Mouse (Mus musculus): Measurements from ENCODE around the gene Eml1. TPM values are rescaled to one million over a fixed set of nuclear protein-coding genes. Genes with fewer than 3 reads are reported as not detected.

Gene Eml1
- polyA plus RNA-seq, 1 experiment from 2014 or later = 92.4 TPM

GRCm38 (mm10) chr12:108433030-108433429, 62.3 kb downstream of the Eml1 start:
- Histone ChIP-seq H3K27ac (ENCODE audit: low read length) (no peak overlapping the region), H3K4me2 (replicated peaks; ENCODE audit: low read depth, low read length) (no peak overlapping the region), H3K27me3 (ENCODE audit: insufficient read depth, low read length) (no peaks in the 10 kb centered on the region), H3K4me3 (ENCODE audit: low read length) (no peak overlapping the region), H3K9ac (replicated peaks; ENCODE audit: low read length) (no peak overlapping the region), H3K9me3 (ENCODE audit: low read length) (no peaks in the 10 kb centered on the region), H3K4me1 (ENCODE audit: insufficient read depth, low read length) (peaks cover 21% of the 10 kb centered on the region), H3K36me3 (ENCODE audit: insufficient read depth, low read length) (no peaks in the 10 kb centered on the region)
- WGBS = 83% methylated on average over 16 of the region's 16 CpGs
- no peak for ATAC-seq (ENCODE audit: low FRiP score, low TSS enrichment)

GRCm38 (mm10) chr12:108433498-108433897, 62.7 kb downstream of the Eml1 start:
- no peaks in the 10 kb centered on the region for H3K9me3 ChIP-seq (ENCODE audit: low read length)
- no peaks in the 10 kb centered on the region for H3K27me3 ChIP-seq (ENCODE audit: insufficient read depth, low read length)
- H3K36me3 ChIP-seq (ENCODE audit: insufficient read depth, low read length) = no peaks in the 10 kb centered on the region
- no peak overlapping the region for H3K9ac ChIP-seq (replicated peaks; ENCODE audit: low read length)
- no peak overlapping the region for H3K4me2 ChIP-seq (replicated peaks; ENCODE audit: low read depth, low read length)
- no peak overlapping the region for H3K27ac ChIP-seq (ENCODE audit: low read length)
- peaks cover 21% of the 10 kb centered on the region for H3K4me1 ChIP-seq (ENCODE audit: insufficient read depth, low read length)
- WGBS = 72% methylated on average over 10 of the region's 10 CpGs
- H3K4me3 ChIP-seq (ENCODE audit: low read length) = no peak overlapping the region
- no peak for ATAC-seq (ENCODE audit: low FRiP score, low TSS enrichment)

GRCm38 (mm10) chr12:108435444-108436015, 64.8 kb downstream of the Eml1 start:
- H3K4me2 ChIP-seq (replicated peaks; ENCODE audit: low read depth, low read length) = no peak overlapping the region
- 74% methylated on average over 12 of the region's 12 CpGs for WGBS
- peaks cover 21% of the 10 kb centered on the region for H3K4me1 ChIP-seq (ENCODE audit: insufficient read depth, low read length)
- no peaks in the 10 kb centered on the region for H3K9me3 ChIP-seq (ENCODE audit: low read length)
- peak overlapping the region; percentile 83 for H3K27ac ChIP-seq (ENCODE audit: low read length)
- H3K4me3 ChIP-seq (ENCODE audit: low read length) = no peak overlapping the region
- H3K27me3 ChIP-seq (ENCODE audit: insufficient read depth, low read length) = no peaks in the 10 kb centered on the region
- no peak for ATAC-seq (ENCODE audit: low FRiP score, low TSS enrichment)
- H3K9ac ChIP-seq (replicated peaks; ENCODE audit: low read length) = no peak overlapping the region
- H3K36me3 ChIP-seq (ENCODE audit: insufficient read depth, low read length) = no peaks in the 10 kb centered on the region

- Histone ChIP-seq H3K36me3 (ENCODE audit: insufficient read depth, low read length) (no peaks in the 10 kb centered on the region), H3K27ac (ENCODE audit: low read length) (peak overlapping the region; percentile 83), H3K9me3 (ENCODE audit: low read length) (no peaks in the 10 kb centered on the region), H3K4me3 (ENCODE audit: low read length) (no peak overlapping the region), H3K27me3 (ENCODE audit: insufficient read depth, low read length) (no peaks in the 10 kb centered on the region), H3K4me1 (ENCODE audit: insufficient read depth, low read length) (peaks cover 21% of the 10 kb centered on the region), H3K9ac (replicated peaks; ENCODE audit: low read length) (0 out of 2 replicates have a peak overlapping the region, but pooled peaks have one; percentile 22), H3K4me2 (replicated peaks; ENCODE audit: low read depth, low read length) (no peak overlapping the region)
- WGBS = 71% methylated on average over 24 of the region's 24 CpGs
- 0 out of 2 replicates have a peak, but pooled peaks have one; percentile 36 for ATAC-seq (ENCODE audit: low FRiP score, low TSS enrichment)
Observed at GRCm38 (mm10) chr12:108436029-108436923, 65.5 kb downstream of the Eml1 start.

- H3K4me3 ChIP-seq (ENCODE audit: low read length) = no peak overlapping the region
- 87% methylated on average over 13 of the region's 13 CpGs for WGBS
- H3K36me3 ChIP-seq (ENCODE audit: insufficient read depth, low read length) = no peaks in the 10 kb centered on the region
- no peaks in the 10 kb centered on the region for H3K27me3 ChIP-seq (ENCODE audit: insufficient read depth, low read length)
- H3K9ac ChIP-seq (replicated peaks; ENCODE audit: low read length) = no peak overlapping the region
- ATAC-seq (ENCODE audit: low FRiP score, low TSS enrichment) = 0 out of 2 replicates have a peak, but pooled peaks have one; percentile 7
- H3K4me2 ChIP-seq (replicated peaks; ENCODE audit: low read depth, low read length) = no peak overlapping the region
- no peaks in the 10 kb centered on the region for H3K9me3 ChIP-seq (ENCODE audit: low read length)
- H3K27ac ChIP-seq (ENCODE audit: low read length) = peak overlapping the region; percentile 83; the same call in 1 of the 2 replicates
- peaks cover 21% of the 10 kb centered on the region for H3K4me1 ChIP-seq (ENCODE audit: insufficient read depth, low read length)
Observed at GRCm38 (mm10) chr12:108437446-108437845, 66.7 kb downstream of the Eml1 start.

GRCm38 (mm10) chr12:108443271-108443670, 72.5 kb downstream of the Eml1 start:
- H3K4me1 ChIP-seq (ENCODE audit: insufficient read depth, low read length) = peaks cover 28% of the 10 kb centered on the region; the same call in 1 of the 2 replicates
- H3K9me3 ChIP-seq (ENCODE audit: low read length) = no peaks in the 10 kb centered on the region
- H3K4me2 ChIP-seq (replicated peaks; ENCODE audit: low read depth, low read length) = 0 out of 2 replicates have a peak overlapping the region, but pooled peaks have one; percentile 14
- H3K36me3 ChIP-seq (ENCODE audit: insufficient read depth, low read length) = no peaks in the 10 kb centered on the region
- peak; percentile 93 for ATAC-seq (ENCODE audit: low FRiP score, low TSS enrichment)
- WGBS = 5% methylated on average over 10 of the region's 10 CpGs
- peak overlapping the region; percentile 81 for H3K27ac ChIP-seq (ENCODE audit: low read length)
- peak overlapping the region; percentile 33; the same call in 1 of the 2 replicates for H3K9ac ChIP-seq (replicated peaks; ENCODE audit: low read length)
- H3K4me3 ChIP-seq (ENCODE audit: low read length) = no peak overlapping the region
- H3K27me3 ChIP-seq (ENCODE audit: insufficient read depth, low read length) = no peaks in the 10 kb centered on the region

GRCm38 (mm10) chr12:108443708-108444107, 73.0 kb downstream of the Eml1 start:
- H3K27me3 ChIP-seq (ENCODE audit: insufficient read depth, low read length) = no peaks in the 10 kb centered on the region
- 0 out of 2 replicates have a peak, but pooled peaks have one; percentile 3 for ATAC-seq (ENCODE audit: low FRiP score, low TSS enrichment)
- H3K9me3 ChIP-seq (ENCODE audit: low read length) = no peaks in the 10 kb centered on the region
- 0 out of 2 replicates have a peak overlapping the region, but pooled peaks have one; percentile 14 for H3K4me2 ChIP-seq (replicated peaks; ENCODE audit: low read depth, low read length)
- peaks cover 28% of the 10 kb centered on the region; the same call in 1 of the 2 replicates for H3K4me1 ChIP-seq (ENCODE audit: insufficient read depth, low read length)
- H3K36me3 ChIP-seq (ENCODE audit: insufficient read depth, low read length) = no peaks in the 10 kb centered on the region
- WGBS = 39% methylated on average over 5 of the region's 5 CpGs
- peak overlapping the region; percentile 33; the same call in 1 of the 2 replicates for H3K9ac ChIP-seq (replicated peaks; ENCODE audit: low read length)
- no peak overlapping the region for H3K4me3 ChIP-seq (ENCODE audit: low read length)
- H3K27ac ChIP-seq (ENCODE audit: low read length) = peak overlapping the region; percentile 81

GRCm38 (mm10) chr12:108444166-108445115, 73.7 kb downstream of the Eml1 start:
- WGBS = 75% methylated on average over 11 of the region's 11 CpGs

GRCm38 (mm10) chr12:108446721-108447120, 76.0 kb downstream of the Eml1 start:
- H3K27ac ChIP-seq (ENCODE audit: low read length) = no peak overlapping the region
- no peak overlapping the region for H3K4me3 ChIP-seq (ENCODE audit: low read length)
- no peak for ATAC-seq (ENCODE audit: low FRiP score, low TSS enrichment)
- H3K4me1 ChIP-seq (ENCODE audit: insufficient read depth, low read length) = peaks cover 38% of the 10 kb centered on the region; the same call in 1 of the 2 replicates
- 87% methylated on average over 2 of the region's 2 CpGs for WGBS
- no peaks in the 10 kb centered on the region for H3K9me3 ChIP-seq (ENCODE audit: low read length)
- H3K36me3 ChIP-seq (ENCODE audit: insufficient read depth, low read length) = no peaks in the 10 kb centered on the region
- no peak overlapping the region for H3K9ac ChIP-seq (replicated peaks; ENCODE audit: low read length)
- no peaks in the 10 kb centered on the region for H3K27me3 ChIP-seq (ENCODE audit: insufficient read depth, low read length)
- H3K4me2 ChIP-seq (replicated peaks; ENCODE audit: low read depth, low read length) = no peak overlapping the region

More at GRCm38 (mm10) chr12:108444166-108445115, 73.7 kb downstream of the Eml1 start:
- Histone ChIP-seq H3K27me3 (ENCODE audit: insufficient read depth, low read length) (no peaks in the 10 kb centered on the region), H3K27ac (ENCODE audit: low read length) (peak overlapping the region; percentile 81), H3K9me3 (ENCODE audit: low read length) (no peaks in the 10 kb centered on the region), H3K36me3 (ENCODE audit: insufficient read depth, low read length) (no peaks in the 10 kb centered on the region), H3K9ac (replicated peaks; ENCODE audit: low read length) (no peak overlapping the region), H3K4me2 (replicated peaks; ENCODE audit: low read depth, low read length) (no peak overlapping the region), H3K4me3 (ENCODE audit: low read length) (no peak overlapping the region), H3K4me1 (ENCODE audit: insufficient read depth, low read length) (peaks cover 28% of the 10 kb centered on the region; the same call in 1 of the 2 replicates)
- peak; percentile 22; the same call in 1 of the 2 replicates for ATAC-seq (ENCODE audit: low FRiP score, low TSS enrichment)
